Mouse (Mus musculus) hindbrain, postnatal 0 days (tissue): ENCODE measurements around the gene Ifngr2. TPM values are rescaled to one million over a fixed set of nuclear protein-coding genes. Genes with fewer than 3 reads are reported as not detected.
A peak's percentile ranks its signal among the peaks of the same experiment; 100 is the strongest.

Experiments
- ATAC-seq: fragments of 200-750 bp; cut with Nextera tagmentation; 2 replicates; pipeline ENCODE4 v1.8.0; 2017; ENCODE audit warnings: mild to moderate bottlenecking, moderate TSS enrichment, moderate library complexity
- DNase-seq: peaks from one replicate; pipeline ENCODE4 v3.0.0-alpha.2; 2015; ENCODE audit warnings: low spot score
- H3K27ac ChIP-seq: fragments of 300-500 bp; sonication (generic); 2 replicates; pipeline ENCODE4 v1.5.1; 2014; ENCODE audit warnings: mild to moderate bottlenecking
- H3K27me3 ChIP-seq: fragments of 300-500 bp; sonication (generic); 2 replicates; pipeline ENCODE4 v1.6.1; 2014; ENCODE audit warnings: low read length, mixed read lengths; ENCODE audit not compliant: insufficient read depth
- H3K36me3 ChIP-seq: fragments of 300-500 bp; sonication (generic); 2 replicates; pipeline ENCODE4 v1.6.1; 2014; ENCODE audit warnings: low read length, mixed read lengths; ENCODE audit not compliant: insufficient read depth
- H3K4me1 ChIP-seq: fragments of 300-500 bp; sonication (generic); 2 replicates; pipeline ENCODE4 v1.6.1; 2014; ENCODE audit warnings: antibody characterized with exemption, low read length, mixed read lengths; ENCODE audit not compliant: insufficient read depth
- H3K4me2 ChIP-seq: fragments of 300-500 bp; sonication (generic); 2 replicates; pipeline ENCODE4 v1.6.1; 2014; ENCODE audit warnings: low read depth, mild to moderate bottlenecking, low read length, moderate library complexity, mixed read lengths
- H3K4me3 ChIP-seq: fragments of 300-500 bp; sonication (generic); 2 replicates; pipeline ENCODE4 v1.5.1; 2014; ENCODE audit warnings: low read length
- H3K9ac ChIP-seq: fragments of 300-500 bp; sonication (generic); replicated peaks from 2 replicates; pipeline ENCODE4 v1.6.1; 2014; ENCODE audit warnings: mild to moderate bottlenecking, low read length, moderate library complexity, mixed read lengths
- H3K9me3 ChIP-seq: fragments of 300-500 bp; sonication (generic); 2 replicates; pipeline ENCODE4 v1.6.1; 2016; ENCODE audit warnings: low read length, mixed read lengths
- CTCF ChIP-seq: IDR thresholded peaks from 2 replicates; pipeline ENCODE4 v1.5.1; 2016; ENCODE audit warnings: antibody characterized with exemption, control low read depth, low read depth
- WGBS: fragments of 180-500 bp; shearing (Covaris S2); extraction: QIAGEN DNeasy Blood & Tissue Kit; methylation state at CpG from one replicate; pipeline ENCODE4 v1.1.7; 2014; 5-methylcytosine and 5-hydroxymethylcytosine counted together
- polyA plus RNA-seq: library from polyadenylated mRNA; unstranded; fragments of >200 nt; fragmentation: Nextera tagmentation; extraction: Ambion mirVana; gene quantifications from 2 replicates; pipeline ENCODE4 v1.2.1, GENCODE M21; 2015
- total RNA-seq: library from RNA; depleted of rRNA; stranded (reverse); fragments of >200 nt; gene quantifications from 2 replicates; pipeline ENCODE4 v1.2.3, GENCODE M21; 2014

Ifngr2 gene
- total and polyA plus RNA-seq, 2 experiments from 2014 or later = 53.1 to 131 TPM

- ATAC-seq (no peak), DNase-seq (no peak)
- no peak for TF ChIP-seq CTCF
- Histone ChIP-seq H3K4me3 (no peak overlapping the region), H3K4me2 (no peak overlapping the region), H3K27ac (no peak overlapping the region), H3K9ac (no peak overlapping the region), H3K36me3 (no peaks in the 10 kb centered on the region), H3K27me3 (no peaks in the 10 kb centered on the region), H3K9me3 (no peaks in the 10 kb centered on the region), H3K4me1 (no peaks in the 10 kb centered on the region)
- WGBS = 84% methylated on average over 4 of the region's 4 CpGs
Measured at GRCm38 (mm10) chr16:91601081-91601480, 54.2 kb downstream of the Ifngr2 start.

GRCm38 (mm10) chr16:91601693-91602092 lies 54.8 kb downstream of the Ifngr2 start:
- no peak overlapping the region for H3K9ac ChIP-seq
- no peak for DNase-seq
- no peaks in the 10 kb centered on the region for H3K9me3 ChIP-seq
- no peaks in the 10 kb centered on the region for H3K27me3 ChIP-seq
- no peak overlapping the region for H3K27ac ChIP-seq
- no peaks in the 10 kb centered on the region for H3K36me3 ChIP-seq
- no peak overlapping the region for H3K4me2 ChIP-seq
- no peak for ATAC-seq
- H3K4me3 ChIP-seq = no peak overlapping the region
- TF ChIP-seq CTCF = no peak
- WGBS = 76% methylated on average over 9 of the region's 9 CpGs
- no peaks in the 10 kb centered on the region for H3K4me1 ChIP-seq

- Histone ChIP-seq H3K9ac (no peak overlapping the region), H3K9me3 (no peaks in the 10 kb centered on the region), H3K27ac (no peak overlapping the region), H3K36me3 (no peaks in the 10 kb centered on the region), H3K4me3 (no peak overlapping the region), H3K4me1 (no peaks in the 10 kb centered on the region), H3K27me3 (no peaks in the 10 kb centered on the region), H3K4me2 (no peak overlapping the region)
- DNase-seq = no peak
- no peak for TF ChIP-seq CTCF
- ATAC-seq = no peak
- WGBS = 80% methylated on average over 6 of the region's 6 CpGs
Measured at GRCm38 (mm10) chr16:91605156-91605555, 58.3 kb downstream of the Ifngr2 start.

GRCm38 (mm10) chr16:91606958-91607357 lies 60.1 kb downstream of the Ifngr2 start:
- no peak for ATAC-seq
- H3K36me3 ChIP-seq = no peaks in the 10 kb centered on the region

GRCm38 (mm10) chr16:91609501-91610245 lies 62.8 kb downstream of the Ifngr2 start:
- Histone ChIP-seq H3K36me3 (no peaks in the 10 kb centered on the region), H3K4me3 (no peak overlapping the region), H3K9ac (no peak overlapping the region), H3K27ac (no peak overlapping the region), H3K27me3 (no peaks in the 10 kb centered on the region), H3K4me1 (no peaks in the 10 kb centered on the region), H3K9me3 (no peaks in the 10 kb centered on the region), H3K4me2 (no peak overlapping the region)
- WGBS = 61% methylated on average over 9 of the region's 9 CpGs
- ATAC-seq = no peak
- peak; percentile 23 for DNase-seq
- TF ChIP-seq CTCF = no peak

More at GRCm38 (mm10) chr16:91606958-91607357, 60.1 kb downstream of the Ifngr2 start:
- H3K4me1 ChIP-seq = no peaks in the 10 kb centered on the region
- TF ChIP-seq CTCF = no peak
- 87% methylated on average over 8 of the region's 8 CpGs for WGBS
- H3K4me2 ChIP-seq = no peak overlapping the region
- H3K9me3 ChIP-seq = no peaks in the 10 kb centered on the region
- no peak for DNase-seq
- H3K27me3 ChIP-seq = no peaks in the 10 kb centered on the region
- no peak overlapping the region for H3K9ac ChIP-seq
- H3K27ac ChIP-seq = no peak overlapping the region
- H3K4me3 ChIP-seq = no peak overlapping the region

GRCm38 (mm10) chr16:91611248-91611647 lies 64.4 kb downstream of the Ifngr2 start:
- Histone ChIP-seq H3K4me1 (no peaks in the 10 kb centered on the region), H3K4me3 (no peak overlapping the region), H3K27ac (no peak overlapping the region), H3K9me3 (no peaks in the 10 kb centered on the region), H3K36me3 (no peaks in the 10 kb centered on the region), H3K27me3 (no peaks in the 10 kb centered on the region), H3K9ac (no peak overlapping the region), H3K4me2 (no peak overlapping the region)
- DNase-seq = no peak
- WGBS = 68% methylated on average over 11 of the region's 11 CpGs
- TF ChIP-seq CTCF = no peak
- ATAC-seq = no peak

- no peak overlapping the region for H3K9ac ChIP-seq
- WGBS = 59% methylated on average over 5 of the region's 5 CpGs
- no peak overlapping the region for H3K4me3 ChIP-seq
- no peaks in the 10 kb centered on the region for H3K4me1 ChIP-seq
- H3K27ac ChIP-seq = no peak overlapping the region
- no peak overlapping the region for H3K4me2 ChIP-seq
- DNase-seq (no peak), ATAC-seq (no peak)
- H3K9me3 ChIP-seq = no peaks in the 10 kb centered on the region
- no peaks in the 10 kb centered on the region for H3K27me3 ChIP-seq
- no peaks in the 10 kb centered on the region for H3K36me3 ChIP-seq
- TF ChIP-seq CTCF = no peak
Measured at GRCm38 (mm10) chr16:91612525-91612924, 65.7 kb downstream of the Ifngr2 start.
